Mouse (Mus musculus): ENCODE measurements at regions not wholly inside any gene's neighbourhood (a gene's known extent, or its start where the extent isn't known, plus 50 kb on each side); places are given as distances from the start of the nearest gene placed in this dataset.

- H3K9ac ChIP-seq (replicated peaks) = no peak overlapping the region
- H3K9me3 ChIP-seq = no peaks in the 10 kb centered on the region
- peak; percentile 89 for ATAC-seq
- H3K27ac ChIP-seq = no peak overlapping the region
- H3K4me1 ChIP-seq (replicated peaks) = 0 out of 2 replicates have a peak, but pooled peaks cover 2% of the 10 kb centered on the region
- no peak overlapping the region for H3K4me3 ChIP-seq (replicated peaks)
- H3K27me3 ChIP-seq = no peaks in the 10 kb centered on the region
- no peak overlapping the region for H3K4me2 ChIP-seq (replicated peaks)
- 24% methylated on average over 3 of the region's 3 CpGs for WGBS
- H3K36me3 ChIP-seq = no peaks in the 10 kb centered on the region
These were observed 241.6 kb downstream of the Gm11487 start for GRCm38 (mm10) chr4:73163271-73163727.
